Mouse (Mus musculus) cerebellum, postnatal 10 days (tissue): ENCODE results near the gene Dpep3.
"Not testable (repeated sequence)": the region's sequence is repeated elsewhere in the genome, so short reads cannot be mapped to it uniquely, and the experiment has no call there.

ENCODE experiments used
- DNase-seq, 2 experiments: peaks; one replicate each; pipeline ENCODE4 v3.0.0; 2021; ENCODE audit warnings: mixed read lengths in 2 of 2

Gene Dpep3

GRCm38 (mm10) chr8:105979325-105979724 is at the start of gene Dpep3:
Gene Dpep3, minus strand, starts transcription at chr8:105979429.
- no peak for DNase-seq

- peak; percentile 91 to 95 for DNase-seq
These were observed 43.3 kb upstream of the Dpep3 start for GRCm38 (mm10) chr8:106022483-106022882.

- no peak for DNase-seq
These were observed 38.8 kb upstream of the Dpep3 start for GRCm38 (mm10) chr8:106018039-106018438.

- DNase-seq: no peak
These were observed 37.9 kb upstream of the Dpep3 start for GRCm38 (mm10) chr8:106017130-106017529.

GRCm38 (mm10) chr8:106016284-106016683 is 37.1 kb upstream of the Dpep3 start:
- DNase-seq: no peak

- DNase-seq: not testable (repeated sequence)
These were observed 33.0 kb upstream of the Dpep3 start for GRCm38 (mm10) chr8:106012203-106012602.

- no peak for DNase-seq
These were observed 32.4 kb upstream of the Dpep3 start, which contains the start of gene Ddx28 for GRCm38 (mm10) chr8:106011643-106011986. Gene Ddx28, minus strand, starts transcription at chr8:106011882.

- DNase-seq: peak; percentile 98
These were observed 31.8 kb upstream of the Dpep3 start for GRCm38 (mm10) chr8:106010748-106011642.

- not testable (repeated sequence) for DNase-seq
These were observed 28.7 kb upstream of the Dpep3 start for GRCm38 (mm10) chr8:106007891-106008290.

GRCm38 (mm10) chr8:106007135-106007534 is 27.9 kb upstream of the Dpep3 start:
- DNase-seq: no peak

- no peak for DNase-seq
These were observed 27.2 kb upstream of the Dpep3 start for GRCm38 (mm10) chr8:106006413-106006812.

GRCm38 (mm10) chr8:106005875-106006274 is 26.6 kb upstream of the Dpep3 start, which contains the start of gene Dpep2nb:
Gene Dpep2nb, minus strand, starts transcription at chr8:106005975.
- DNase-seq: no peak

- DNase-seq: no peak
These were observed 25.4 kb upstream of the Dpep3 start for GRCm38 (mm10) chr8:106004538-106005207.

GRCm38 (mm10) chr8:106001908-106002307 is 22.7 kb upstream of the Dpep3 start:
- peak; percentile 78 to 84 for DNase-seq

- no peak for DNase-seq
These were observed 19.7 kb upstream of the Dpep3 start for GRCm38 (mm10) chr8:105998971-105999370.

GRCm38 (mm10) chr8:105996359-105996758 is 17.1 kb upstream of the Dpep3 start:
- DNase-seq: no peak

GRCm38 (mm10) chr8:105993226-105993625 is 14.0 kb upstream of the Dpep3 start:
- DNase-seq: no peak

GRCm38 (mm10) chr8:105992499-105992898 is 13.3 kb upstream of the Dpep3 start:
- peak in 1 of 2 experiments; percentile 18 for DNase-seq

GRCm38 (mm10) chr8:105991546-105991945 is 12.3 kb upstream of the Dpep3 start:
- DNase-seq: no peak

- peak; percentile 92 to 94 for DNase-seq
These were observed 11.7 kb upstream of the Dpep3 start, which contains the start of gene Dus2 for GRCm38 (mm10) chr8:105990856-105991387. Gene Dus2, plus strand, starts transcription at chr8:105991337.

GRCm38 (mm10) chr8:105988546-105988945 is 9.3 kb upstream of the Dpep3 start:
- DNase-seq: peak; percentile 76 to 81

GRCm38 (mm10) chr8:105983406-105983805 is 4.2 kb upstream of the Dpep3 start:
- DNase-seq: not testable (repeated sequence)

GRCm38 (mm10) chr8:105981146-105981545 is 1.9 kb upstream of the Dpep3 start:
- no peak for DNase-seq
